Mouse (Mus musculus) G1E (cell line): ENCODE data around the gene 2610528A11Rik.

Experiments used
- CTCF ChIP-seq: IDR thresholded peaks from 2 replicates; pipeline ENCODE4 v1.5.1; 2012; ENCODE audit warnings: low read depth, low read length, inconsistent platforms, mixed read lengths
- GATA1 ChIP-seq: IDR thresholded peaks from 2 replicates; pipeline ENCODE4 v1.6.1; 2012; ENCODE audit warnings: borderline replicate concordance, low read length, inconsistent platforms, mixed read lengths
- GATA2 ChIP-seq: IDR thresholded peaks from 2 replicates; pipeline ENCODE4 v1.6.1; 2012; ENCODE audit warnings: low read depth, low read length, inconsistent platforms, borderline replicate concordance
- POLR2AphosphoS5 ChIP-seq: IDR thresholded peaks from 2 replicates; pipeline ENCODE4 v1.6.1; 2012; ENCODE audit warnings: low read depth, low read length, inconsistent platforms; ENCODE audit not compliant: insufficient replicate concordance
- TAL1 ChIP-seq: conservative IDR thresholded peaks from 2 replicates; pipeline ENCODE4 v1.6.1; 2012; ENCODE audit warnings: low read depth, low read length, inconsistent platforms, mixed read lengths

DNA sequence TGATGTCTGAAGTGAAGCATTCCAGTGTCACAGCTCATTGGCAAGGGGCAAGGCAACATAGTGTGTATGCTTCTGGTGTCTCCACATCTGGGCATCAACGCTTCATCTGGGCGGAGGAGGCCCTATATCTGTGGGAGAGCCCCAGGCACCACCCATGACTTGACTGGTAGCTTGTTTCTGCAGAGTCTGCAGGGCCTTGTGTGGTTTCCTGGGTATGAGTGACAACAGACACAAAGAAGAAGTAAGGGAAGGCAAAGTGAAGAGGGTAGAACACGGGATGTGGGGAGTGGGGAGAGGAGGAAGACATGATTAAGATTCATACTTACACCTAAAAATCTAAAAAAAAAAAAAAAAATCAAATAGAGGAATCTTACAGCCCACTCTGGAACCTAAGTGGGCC is 11.3 kb downstream of the 2610528A11Rik start:
- TF ChIP-seq CTCF (no peak), GATA1 (no peak), TAL1 (no peak), GATA2 (no peak), POLR2AphosphoS5 (no peak)
